Comparison of ENCODE assay signal across 8 mouse cellular contexts in the genomic region with DNA sequence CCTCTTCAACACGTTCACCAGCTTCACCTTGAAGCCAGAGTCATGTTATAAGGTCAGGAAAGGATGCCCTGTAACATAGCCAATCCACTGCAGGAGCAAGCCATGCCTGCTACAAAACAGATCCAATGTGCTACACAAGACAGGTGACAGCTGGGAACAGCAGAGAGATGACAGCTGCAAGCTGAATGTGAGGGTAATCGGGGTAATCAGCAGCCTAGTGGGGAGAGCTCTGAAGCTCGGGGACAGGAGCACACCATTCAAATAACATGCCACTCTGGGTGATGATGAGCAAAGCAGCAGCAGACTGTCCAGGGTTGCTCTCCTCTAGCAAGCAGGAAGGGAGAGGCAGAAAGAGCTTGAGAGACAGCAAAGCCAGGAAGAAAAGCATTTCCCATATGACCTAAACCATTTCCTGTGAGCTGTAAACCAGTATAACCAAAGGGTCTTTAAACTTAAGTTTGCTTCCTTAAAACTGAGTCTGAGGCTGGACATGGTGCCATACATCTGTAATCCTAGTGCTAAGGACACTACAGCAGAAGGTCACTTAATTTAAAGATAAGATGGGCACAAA. TPM values are rescaled to one million over a fixed set of nuclear protein-coding genes. Genes with fewer than 3 reads are reported as not detected.
DNase-seq lines count a peak whose midpoint lies in the region; TF ChIP-seq lines count a peak whose summit lies in the region.

No protein-coding gene starts in this region.

- TF ChIP-seq POLR2A in heart, adult 2 months (IDR thresholded peaks at IDR 0.05; ENCODE audit: insufficient read depth, low read depth, low read length): no peak

- peak overlapping the region; percentile 8; the same call in 1 of the 2 replicates for H3K27ac ChIP-seq in heart, adult 2 months

- 4% methylated on average over 3 of the region's 3 CpGs for WGBS in heart, adult 2 months

- TF ChIP-seq CTCF in heart, adult 2 months (IDR thresholded peaks at IDR 0.05): no peak

- no peak overlapping the region for H3K4me3 ChIP-seq in heart, adult 2 months

- peaks cover 6% of the 10 kb centered on the region for H3K4me1 ChIP-seq in heart, adult 2 months (ENCODE audit: control insufficient read depth, insufficient read depth, low read length)

- no peaks in the 10 kb centered on the region for H3K36me3 ChIP-seq in heart, adult 2 months (ENCODE audit: control insufficient read depth, insufficient read depth, low read length)

- H3K27me3 ChIP-seq in heart, adult 2 months (ENCODE audit: control insufficient read depth, insufficient read depth, low read length): no peaks in the 10 kb centered on the region

- TF ChIP-seq EP300 in heart, adult 2 months (IDR thresholded peaks at IDR 0.05; ENCODE audit: insufficient read depth, low read depth, low read length): no peak

- DNase-seq in embryo, embryonic 10 days (ENCODE audit: low spot score): peak; percentile 8
- DNase-seq in embryo, embryonic 11 days: no peak
- DNase-seq in B cell, adult 2 months: peak; percentile 15 to 18
- peak in 1 of 2 experiments; percentile 18 for DNase-seq in heart, adult 2 months
- peak; percentile 6 for DNase-seq in lung, postnatal 36 days
- no peak for DNase-seq in ovary, postnatal 14 days (ENCODE audit: low spot score)
- DNase-seq in layer of hippocampus, adult 11-12 months (ENCODE audit: low spot score): no peak
- DNase-seq in ovary, postnatal 10 days (ENCODE audit: low spot score): no peak

- no peak overlapping the region for H3K9ac ChIP-seq in heart, adult 2 months (ENCODE audit: low read depth, low read length)

- no peaks in the 10 kb centered on the region for H3K79me2 ChIP-seq in heart, adult 2 months (replicated peaks; ENCODE audit: control insufficient read depth, insufficient read depth, low read length)

- intact Hi-C loops in heart, adult 2 months (cut with DNase I): loop anchor here (10.0 kb wide), 1 partner anchor 455 kb away; a partner anchor contains a TSS

RNA-seq across cellular contexts. Expression of a gene that starts 2.9 kb away (rescaled TPM):
- total RNA-seq in heart, adult 2 months (2021): under 1 TPM; 0.60 to 0.70 TPM
- 0.18 and 0.44 TPM in 2 replicates for polyA plus RNA-seq in heart, adult 2 months (2012; rRNA removed)

Comparison
In these comparisons a context has a peak if more than half of its experiments do, and no peak if none do; other contexts are left out.
1. DNase-seq: peak in embryo, embryonic 10 days (single experiment), B cell, adult 2 months (2 of 2) and lung, postnatal 36 days (single experiment); none in embryo, embryonic 11 days (single experiment), ovary, postnatal 14 days (single experiment), layer of hippocampus, adult 11-12 months (single experiment) and ovary, postnatal 10 days (single experiment).